In genomic region chr4:53115410-53115809, GRCm38 (mm10) we compare ENCODE assay signal across 12 mouse cellular contexts. TPM values are rescaled to one million over a fixed set of nuclear protein-coding genes. Genes with fewer than 3 reads are reported as not detected.
DNase-seq lines count a peak whose midpoint lies in the region; ATAC-seq and TF ChIP-seq lines count a peak whose summit lies in the region.
"Had no signal": no experiment of that assay in that cellular context is flagged by ENCODE, and none has a peak within 500 bp of the region (broad histone marks: within the 10 kb centered on the region; RNA-seq: fewer than 3 reads in every experiment).

No protein-coding gene starts in this region.

- peak; percentile 49 for DNase-seq in adrenal gland, adult 2 months
- DNase-seq in adrenal gland, postnatal 4 days (ENCODE audit: low spot score in 2 of 2) = no peak
- no peak for DNase-seq in kidney, postnatal 10 days
- DNase-seq in MEL (ENCODE audit: low read depth, low spot score) = peak; percentile 51
- DNase-seq in kidney, postnatal 4 days = peak; percentile 26 to 36
- no peak for DNase-seq in spleen, adult 12 weeks (ENCODE audit: low spot score)
- DNase-seq in frontal cortex, postnatal 10 days (ENCODE audit: low spot score in 2 of 2) = no peak
- DNase-seq: cerebellum, adult 9-11 months; gastrocnemius, postnatal 14 days; right cerebral cortex, postnatal 4 days had no signal

- TF ChIP-seq RAD21 in MEL (IDR thresholded peaks at IDR 0.05; ENCODE audit: low read depth, low read length) = no peak

- no peak overlapping the region for H3K9ac ChIP-seq in kidney, embryonic 15.5 days
- H3K9ac ChIP-seq in MEL (ENCODE audit: control insufficient read depth, low read depth, low read length, poor library complexity, severe bottlenecking) = peak overlapping the region; percentile 48; the same call in 1 of the 2 replicates

- TF ChIP-seq POLR2A in MEL (IDR thresholded peaks at IDR 0.05; ENCODE audit: control insufficient read depth in 1 of 2, insufficient read depth in 1 of 2, low read depth in 1 of 2, low read length in 2 of 2, poor library complexity in 1 of 2) = no peak; a peak in 1 of 4 replicates

- H3K4me3 ChIP-seq in kidney, embryonic 15.5 days (replicated peaks) = no peak overlapping the region
- no peak overlapping the region for H3K4me3 ChIP-seq in MEL (ENCODE audit: control insufficient read depth in 1 of 2, insufficient read depth in 1 of 2, low read depth in 2 of 2, low read length in 2 of 2)
- H3K4me3 ChIP-seq: megakaryocyte, embryonic 14.5 days had no signal

- H3K79me2 ChIP-seq in MEL (ENCODE audit: control insufficient read depth, insufficient read depth, low read length, poor library complexity) = no peaks in the 10 kb centered on the region; the same call in 1 of the 2 replicates

- no peak for TF ChIP-seq CTCF in MEL (IDR thresholded peaks at IDR 0.05 in 2 of 3, conservative IDR thresholded peaks at IDR 0.05 in 1 of 3; ENCODE audit: control insufficient read depth in 1 of 3, insufficient read depth in 1 of 3, low read depth in 2 of 3, low read length in 3 of 3, poor library complexity in 1 of 3, severe bottlenecking in 1 of 3)

- no peaks in the 10 kb centered on the region for H3K27me3 ChIP-seq in kidney, embryonic 15.5 days
- H3K27me3 ChIP-seq in MEL (ENCODE audit: control insufficient read depth in 1 of 2, insufficient read depth in 2 of 2, low read length in 2 of 2) = no peaks in the 10 kb centered on the region

- H3K4me1 ChIP-seq in kidney, embryonic 15.5 days = peaks cover 25% of the 10 kb centered on the region
- peaks cover 37 to 51% of the 10 kb centered on the region in 2 experiments for H3K4me1 ChIP-seq in MEL (ENCODE audit: control insufficient read depth in 1 of 2, insufficient read depth in 2 of 2, low read length in 2 of 2)

- TF ChIP-seq EP300 in MEL (IDR thresholded peaks at IDR 0.05; ENCODE audit: low read depth in 1 of 2, low read length in 2 of 2) = no peak

- ATAC-seq in kidney, embryonic 15.5 days (replicated peaks; ENCODE audit: low FRiP score) = peak; percentile 42

- no peaks in the 10 kb centered on the region for H3K36me3 ChIP-seq in kidney, embryonic 15.5 days
- peaks cover 19 to 66% of the 10 kb centered on the region in 2 experiments for H3K36me3 ChIP-seq in MEL (ENCODE audit: control insufficient read depth in 1 of 2, insufficient read depth in 2 of 2, low read length in 2 of 2)

- H3K9me3 ChIP-seq in kidney, embryonic 15.5 days (replicated peaks) = no peaks in the 10 kb centered on the region
- H3K9me3 ChIP-seq in MEL (replicated peaks; ENCODE audit: insufficient read depth, low read length) = no peaks in the 10 kb centered on the region
- H3K9me3 ChIP-seq: megakaryocyte, embryonic 14.5 days had no signal

- WGBS in kidney, embryonic 15.5 days = 50% methylated on average over 4 of the region's 4 CpGs

- H3K27ac ChIP-seq in kidney, embryonic 15.5 days = 0 out of 2 replicates have a peak overlapping the region, but pooled peaks have one; percentile 37
- H3K27ac ChIP-seq in MEL (ENCODE audit: control insufficient read depth, low read depth, low read length) = peak overlapping the region; percentile 98

- H3K4me2 ChIP-seq in kidney, embryonic 15.5 days = no peak overlapping the region

TF ChIP-seq in MEL, 35 proteins besides CTCF, POLR2A, EP300 and RAD21:
- TF ChIP-seq ZKSCAN1 (IDR thresholded peaks at IDR 0.05; ENCODE audit: low read depth, low read length) (no peak), POLR2AphosphoS5 (IDR thresholded peaks at IDR 0.05; ENCODE audit: borderline replicate concordance, low read depth, low read length) (no peak), MAX (IDR thresholded peaks at IDR 0.05; ENCODE audit: low read length) (no peak), CHD1 (IDR thresholded peaks at IDR 0.05; ENCODE audit: low read depth, low read length) (no peak), SMC3 (IDR thresholded peaks at IDR 0.05; ENCODE audit: low read depth, low read length) (no peak), KAT2A (conservative IDR thresholded peaks at IDR 0.05; ENCODE audit: low read depth, low read length) (no peak), USF1 (IDR thresholded peaks at IDR 0.05; ENCODE audit: low read depth, low read length) (no peak), NELFE (IDR thresholded peaks at IDR 0.05; ENCODE audit: low read depth, low read length) (no peak), ZNF384 (IDR thresholded peaks at IDR 0.05; ENCODE audit: low read depth, low read length) (no peak), HCFC1 (IDR thresholded peaks at IDR 0.05; ENCODE audit: low read depth, low read length) (no peak), NRF1 (IDR thresholded peaks at IDR 0.05; ENCODE audit: insufficient read depth, low read depth, low read length, poor library complexity, severe bottlenecking) (no peak), SIN3A (IDR thresholded peaks at IDR 0.05; ENCODE audit: low read length) (no peak), E2F4 (IDR thresholded peaks at IDR 0.05; ENCODE audit: borderline replicate concordance, low read depth, low read length) (no peak), TAL1 (IDR thresholded peaks at IDR 0.05; ENCODE audit: low read length) (no peak), MYB (IDR thresholded peaks at IDR 0.05; ENCODE audit: low read depth, low read length) (no peak)

RNA-seq across cellular contexts. Expression of gene Abca1, which starts 44.3 kb away (rescaled TPM):
- 100 to 1,000 TPM; 137 to 213 TPM for total RNA-seq in adrenal gland, adult 2 months (2021)
- 15.7 and 27.8 TPM in 2 replicates for polyA plus RNA-seq in adrenal gland, adult 2 months (2012; rRNA removed)
- 100 to 1,000 TPM; 117 to 127 TPM for total RNA-seq in adrenal gland, postnatal 4 days (2021)
- 3.8 and 4.4 TPM in 2 replicates for polyA plus RNA-seq in kidney, embryonic 15.5 days (2015; fragmentation: Nextera tagmentation; extraction: Ambion mirVana)
- 8.4 and 10.8 TPM in 2 replicates for total RNA-seq in MEL (2012; rRNA removed)
- 1 to 10 TPM in 1 of 2 experiments, not detected in 1; 9.0 TPM for polyA plus RNA-seq in MEL (2012; ENCODE audit: insufficient read depth in 1 of 2, insufficient read length in 2 of 2, low read depth in 1 of 2, low replicate concordance in 2 of 2, missing spikeins in 1 of 2)

Comparison
In these comparisons a context has a peak if more than half of its experiments do, and no peak if none do; other contexts are left out.
1. DNase-seq: peak in adrenal gland, adult 2 months (single experiment), MEL (single experiment) and kidney, postnatal 4 days (2 of 2); none in adrenal gland, postnatal 4 days (0 of 2), kidney, postnatal 10 days (single experiment), spleen, adult 12 weeks (single experiment) and frontal cortex, postnatal 10 days (0 of 2).
2. RNA of gene Abca1, which starts 44.3 kb away (total RNA-seq): 137 to 213 TPM in adrenal gland, adult 2 months and 117 to 127 TPM in adrenal gland, postnatal 4 days; 8.4 to 10.8 TPM in MEL; every median in the first group is over 10 times any median in the second.